Mouse (Mus musculus) thymus, adult 2 months (tissue): Measurements from ENCODE around the gene Olfr1380. TPM values are rescaled to one million over a fixed set of nuclear protein-coding genes. Genes with fewer than 3 reads are reported as not detected.

ENCODE experiments used
- DNase-seq: peaks from one replicate; pipeline ENCODE4 v3.0.0; 2021
- H3K27ac ChIP-seq: fragments of 200-500 bp; 2 replicates; pipeline ENCODE4 v1.5.1; 2012; ENCODE audit warnings: low read length, control low read depth; ENCODE audit not compliant: control insufficient read depth, insufficient read depth
- H3K27me3 ChIP-seq: fragments of 200-500 bp; 2 replicates; pipeline ENCODE4 v1.6.1; 2012; ENCODE audit warnings: mild to moderate bottlenecking, low read length, moderate library complexity, mixed read lengths; ENCODE audit not compliant: control insufficient read depth, insufficient read depth
- H3K36me3 ChIP-seq: fragments of 200-500 bp; 2 replicates; pipeline ENCODE4 v1.6.1; 2012; ENCODE audit warnings: mild to moderate bottlenecking, low read length, moderate library complexity; ENCODE audit not compliant: control insufficient read depth, insufficient read depth
- H3K4me1 ChIP-seq: fragments of 200-500 bp; replicated peaks from 2 replicates; pipeline ENCODE4 v1.6.1; 2012; ENCODE audit warnings: low read length; ENCODE audit not compliant: control insufficient read depth, insufficient read depth
- H3K4me3 ChIP-seq: fragments of 200-500 bp; 2 replicates; pipeline ENCODE4 v1.5.1; 2012; ENCODE audit warnings: mild to moderate bottlenecking, low read length, control low read depth, moderate library complexity; ENCODE audit not compliant: control insufficient read depth, insufficient read depth
- CTCF ChIP-seq: fragments of 200-500 bp; IDR thresholded peaks from 2 replicates; pipeline ENCODE4 v1.5.1; 2012; ENCODE audit warnings: mild to moderate bottlenecking, control low read depth, low read length, moderate library complexity, borderline replicate concordance; ENCODE audit not compliant: control insufficient read depth, poor library complexity, insufficient read depth; ENCODE audit errors: extremely low read depth
- WGBS: fragments of 180-500 bp; shearing (Covaris S2); methylation state at CpG from one replicate; pipeline ENCODE4 v1.1.7; 2018; 5-methylcytosine and 5-hydroxymethylcytosine counted together
- polyA plus RNA-seq: library from polyadenylated mRNA; depleted of rRNA; stranded (reverse); fragments of >200 nt; gene quantifications from 2 replicates; pipeline ENCODE4 v1.2.3, GENCODE M21; 2012; rRNA removed

The Olfr1380 gene
- polyA plus RNA-seq, 1 experiment, result not detected

GRCm38 (mm10) chr11:49613349-49613748, 56.7 kb downstream of the Olfr1380 start:
- H3K27ac ChIP-seq, result no peak overlapping the region
- H3K4me3 ChIP-seq, result no peak overlapping the region

More at GRCm38 (mm10) chr11:49613349-49613748, 56.7 kb downstream of the Olfr1380 start:
- TF ChIP-seq CTCF, result no peak
- 6% methylated on average over 10 of the region's 10 CpGs for WGBS
- H3K36me3 ChIP-seq, result no peaks in the 10 kb centered on the region
- no peaks in the 10 kb centered on the region; the same call in 1 of the 2 replicates for H3K27me3 ChIP-seq
- peaks cover 4% of the 10 kb centered on the region for H3K4me1 ChIP-seq
- no peak for DNase-seq

Other genes with a start within 250 kb of the Olfr1380 start
- not detected in 2 replicates for gene Olfr1391, start 234.1 kb upstream of the Olfr1380 start, polyA plus RNA-seq
- not detected in 2 replicates for gene Olfr1390, start 221.7 kb upstream of the Olfr1380 start, polyA plus RNA-seq
- not detected in 2 replicates for gene Olfr1389, start 133.8 kb upstream of the Olfr1380 start, polyA plus RNA-seq
- 0.14 and 0.22 TPM in 2 replicates for gene Olfr1388, start 120.3 kb upstream of the Olfr1380 start, polyA plus RNA-seq
- gene Olfr1387, start 101.5 kb upstream of the Olfr1380 start, polyA plus RNA-seq, result not detected in 2 replicates
- gene Olfr1386, start 91.8 kb upstream of the Olfr1380 start, polyA plus RNA-seq, result not detected in 2 replicates
- not detected in 2 replicates for gene Olfr1385, start 67.8 kb upstream of the Olfr1380 start, polyA plus RNA-seq
- not detected in 2 replicates for gene Olfr1384, start 50.2 kb upstream of the Olfr1380 start, polyA plus RNA-seq
- not detected in 2 replicates for gene Olfr1383, start 37.2 kb upstream of the Olfr1380 start, polyA plus RNA-seq
- gene Olfr1382, start 28.6 kb upstream of the Olfr1380 start, polyA plus RNA-seq, result not detected in 2 replicates
- gene Olfr1381, start 13.4 kb upstream of the Olfr1380 start, polyA plus RNA-seq, result not detected in 2 replicates
- 1.2 and 1.4 TPM in 2 replicates for gene Flt4, start 52.4 kb downstream of the Olfr1380 start, polyA plus RNA-seq
- gene Scgb3a1, start 106.7 kb downstream of the Olfr1380 start, polyA plus RNA-seq, result 3.0 and 7.8 TPM in 2 replicates
- 40.3 and 44.2 TPM in 2 replicates for gene Cnot6, start 155.8 kb downstream of the Olfr1380 start, polyA plus RNA-seq
- gene Gfpt2, start 237.3 kb downstream of the Olfr1380 start, polyA plus RNA-seq, result 2.8 and 4.4 TPM in 2 replicates